Mouse (Mus musculus) C2C12 (cell line): ENCODE data around the gene Gdnf.

Experiments
- CTCF ChIP-seq: IDR thresholded peaks from one replicate; pipeline ENCODE4 v1.5.1; 2011; ENCODE audit not compliant: control insufficient read depth, insufficient read depth, insufficient read length
- MYOG ChIP-seq: IDR thresholded peaks from one replicate; pipeline ENCODE4 v1.6.1; 2011; ENCODE audit not compliant: control insufficient read depth, insufficient read length; ENCODE audit errors: extremely low read depth
- USF1 ChIP-seq: IDR thresholded peaks from one replicate; pipeline ENCODE4 v1.6.1; 2011; ENCODE audit warnings: low read depth, mild to moderate bottlenecking, control low read depth, moderate library complexity

DNA sequence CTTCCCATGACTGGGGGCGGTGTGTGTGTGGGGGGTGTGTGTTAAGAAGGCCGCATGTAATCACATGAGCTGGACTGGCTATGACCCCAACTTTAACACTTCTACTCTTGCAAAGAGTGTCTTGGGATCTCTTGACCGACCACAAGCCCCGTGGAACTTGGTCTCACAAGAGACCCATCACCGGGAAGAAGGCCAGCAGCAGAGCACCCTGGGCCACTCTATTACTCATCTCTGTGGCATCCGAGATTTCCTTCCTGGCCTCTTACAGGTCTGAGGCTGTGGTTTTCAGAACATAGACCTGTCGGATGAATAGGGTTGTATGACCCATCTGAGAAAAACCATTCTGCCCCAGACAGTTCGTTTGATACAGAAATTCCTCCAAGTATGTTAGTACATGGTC is 75.9 kb downstream of the Gdnf start:
- no peak for TF ChIP-seq CTCF
- no peak for TF ChIP-seq USF1
- TF ChIP-seq MYOG: no peak
